ENCODE assay signal across 8 mouse cellular contexts in genomic region chr19:7265478-7266191, GRCm38 (mm10). TPM values are rescaled to one million over a fixed set of nuclear protein-coding genes. Genes with fewer than 3 reads are reported as not detected.
DNase-seq lines count a peak whose midpoint lies in the region; ATAC-seq lines count a peak whose summit lies in the region.

No protein-coding gene starts in this region.

- H3K4me1 ChIP-seq in heart, embryonic 16.5 days (ENCODE audit: control insufficient read depth, insufficient read depth, low read length): peaks cover 46% of the 10 kb centered on the region
- peaks cover 56% of the 10 kb centered on the region for H3K4me1 ChIP-seq in midbrain, embryonic 12.5 days

- intact Hi-C loops in left cerebral cortex, postnatal 4 days (cut with DNase I): loop anchor here (5.0 kb wide), 1 partner anchor 77 kb away; the partner anchor contains the start of gene Mark2
- intact Hi-C loops in left cerebral cortex, postnatal 25 days (cut with DNase I): no loop called here

- no peak for ATAC-seq in heart, embryonic 16.5 days (replicated peaks; ENCODE audit: extremely low read depth, insufficient read depth, low FRiP score)
- peak; percentile 64 for ATAC-seq in midbrain, embryonic 12.5 days (ENCODE audit: low FRiP score, low read depth)
- no peak for ATAC-seq in CD4-positive, CD25-positive, alpha-beta regulatory T cell, adult 4 months

- 26% methylated on average over 14 of the region's 14 CpGs for WGBS in heart, embryonic 16.5 days
- 6% methylated on average over 12 of the region's 14 CpGs for WGBS in midbrain, embryonic 12.5 days

- H3K36me3 ChIP-seq in heart, embryonic 16.5 days (ENCODE audit: control insufficient read depth, insufficient read depth): no peaks in the 10 kb centered on the region
- H3K36me3 ChIP-seq in midbrain, embryonic 12.5 days: peaks cover 4% of the 10 kb centered on the region

- DNase-seq in left cerebral cortex, postnatal 4 days: peak; percentile 91
- no peak for DNase-seq in left cerebral cortex, postnatal 25 days (ENCODE audit: low spot score in 2 of 2)
- peak; percentile 87 to 92 for DNase-seq in cerebellum, postnatal 10 days
- DNase-seq in c-Kit-positive CD71-positive TER-119-positive erythroid progenitor cells, embryonic 14.5 days (ENCODE audit: low spot score): no peak
- no peak for DNase-seq in urinary bladder, postnatal 25 days (ENCODE audit: low spot score)

- H3K9me3 ChIP-seq in heart, embryonic 16.5 days (replicated peaks; ENCODE audit: control insufficient read depth, low read length): peaks cover 7% of the 10 kb centered on the region; the same call in 1 of the 2 replicates
- no peaks in the 10 kb centered on the region for H3K9me3 ChIP-seq in midbrain, embryonic 12.5 days

- no peaks in the 10 kb centered on the region for H3K27me3 ChIP-seq in heart, embryonic 16.5 days (ENCODE audit: control insufficient read depth, insufficient read depth, low read length)
- no peaks in the 10 kb centered on the region for H3K27me3 ChIP-seq in midbrain, embryonic 12.5 days

- no peak overlapping the region for H3K4me3 ChIP-seq in heart, embryonic 16.5 days (ENCODE audit: low read length)
- H3K4me3 ChIP-seq in midbrain, embryonic 12.5 days: no peak overlapping the region

- H3K9ac ChIP-seq in heart, embryonic 16.5 days (ENCODE audit: low read length): peak overlapping the region; percentile 53
- H3K9ac ChIP-seq in midbrain, embryonic 12.5 days (replicated peaks): peak overlapping the region; percentile 99

- H3K4me2 ChIP-seq in heart, embryonic 16.5 days (ENCODE audit: low read depth, low read length): peak overlapping the region; percentile 21; the same call in 1 of the 2 replicates
- H3K4me2 ChIP-seq in midbrain, embryonic 12.5 days (replicated peaks): peak overlapping the region; percentile 93

- H3K27ac ChIP-seq in heart, embryonic 16.5 days (ENCODE audit: low read length): peak overlapping the region; percentile 94
- H3K27ac ChIP-seq in midbrain, embryonic 12.5 days (replicated peaks): peak overlapping the region; percentile 100

RNA-seq across cellular contexts. Expression of gene Rcor2, which starts 1.5 kb away (rescaled TPM):
- total RNA-seq in left cerebral cortex, postnatal 4 days (2021): 10 to 100 TPM; 29.7 to 30.4 TPM
- 10 to 100 TPM; 13.8 to 15.3 TPM for total RNA-seq in left cerebral cortex, postnatal 25 days (2021)
- 11.9 and 18.0 TPM in 2 replicates for polyA plus RNA-seq in heart, embryonic 16.5 days (2015; fragmentation: Nextera tagmentation; extraction: Ambion mirVana)
- polyA plus RNA-seq in midbrain, embryonic 12.5 days (2016; fragmentation: Nextera tagmentation; extraction: Ambion mirVana): 93.7 and 96.3 TPM in 2 replicates
- under 1 TPM in 1 of 2 experiments, not detected in 1; 0.42 TPM for polyA plus RNA-seq in CD4-positive, CD25-positive, alpha-beta regulatory T cell, adult 4 months (2017; shearing (Covaris generic))

RNA-seq across cellular contexts. Expression of gene Naa40, which starts 24.7 kb away (rescaled TPM):
- total RNA-seq in left cerebral cortex, postnatal 4 days (2021): 10 to 100 TPM; 45.6 to 49.9 TPM
- 10 to 100 TPM; 31.3 to 36.6 TPM for total RNA-seq in left cerebral cortex, postnatal 25 days (2021)
- polyA plus RNA-seq in heart, embryonic 16.5 days (2015; fragmentation: Nextera tagmentation; extraction: Ambion mirVana): 59.3 and 61.1 TPM in 2 replicates
- polyA plus RNA-seq in midbrain, embryonic 12.5 days (2016; fragmentation: Nextera tagmentation; extraction: Ambion mirVana): 88.4 and 91.0 TPM in 2 replicates
- 10 to 100 TPM; 21.9 to 26.8 TPM for polyA plus RNA-seq in CD4-positive, CD25-positive, alpha-beta regulatory T cell, adult 4 months (2017; shearing (Covaris generic))

RNA-seq across cellular contexts. Expression of gene Cox8a, which starts 48.2 kb away (rescaled TPM):
- total RNA-seq in left cerebral cortex, postnatal 4 days (2021): 100 to 1,000 TPM; 469 to 499 TPM
- total RNA-seq in left cerebral cortex, postnatal 25 days (2021): 1,000 to 10,000 TPM; 1,203 to 1,264 TPM
- polyA plus RNA-seq in heart, embryonic 16.5 days (2015; fragmentation: Nextera tagmentation; extraction: Ambion mirVana): 1,892 and 2,285 TPM in 2 replicates
- polyA plus RNA-seq in midbrain, embryonic 12.5 days (2016; fragmentation: Nextera tagmentation; extraction: Ambion mirVana): 763 and 786 TPM in 2 replicates
- 100 to 1,000 TPM; 223 to 296 TPM for polyA plus RNA-seq in CD4-positive, CD25-positive, alpha-beta regulatory T cell, adult 4 months (2017; shearing (Covaris generic))

RNA-seq across cellular contexts. Expression of gene Otub1, which starts 59.5 kb away (rescaled TPM):
- 100 to 1,000 TPM; 181 TPM for total RNA-seq in left cerebral cortex, postnatal 4 days (2021)
- 100 to 1,000 TPM; 258 to 270 TPM for total RNA-seq in left cerebral cortex, postnatal 25 days (2021)
- polyA plus RNA-seq in heart, embryonic 16.5 days (2015; fragmentation: Nextera tagmentation; extraction: Ambion mirVana): 140 and 141 TPM in 2 replicates
- 230 and 248 TPM in 2 replicates for polyA plus RNA-seq in midbrain, embryonic 12.5 days (2016; fragmentation: Nextera tagmentation; extraction: Ambion mirVana)
- polyA plus RNA-seq in CD4-positive, CD25-positive, alpha-beta regulatory T cell, adult 4 months (2017; shearing (Covaris generic)): 100 to 1,000 TPM; 157 to 198 TPM

Comparison
In these comparisons a context has a peak if more than half of its experiments do, and no peak if none do; other contexts are left out.
1. DNase-seq: peak in left cerebral cortex, postnatal 4 days (single experiment) and cerebellum, postnatal 10 days (2 of 2); none in left cerebral cortex, postnatal 25 days (0 of 2), c-Kit-positive CD71-positive TER-119-positive erythroid progenitor cells, embryonic 14.5 days (single experiment) and urinary bladder, postnatal 25 days (single experiment).